Mouse (Mus musculus) heart, embryonic 12.5 days (tissue): ENCODE measurements around the gene Drd1. TPM values are rescaled to one million over a fixed set of nuclear protein-coding genes. Genes with fewer than 3 reads are reported as not detected.

ENCODE experiments used
- ATAC-seq: fragments of 200-750 bp; cut with Nextera tagmentation; 2 replicates; pipeline ENCODE4 v1.8.0; 2017; ENCODE audit warnings: moderate TSS enrichment, moderate library complexity; ENCODE audit not compliant: insufficient number of reproducible peaks, low FRiP score
- H3K27ac ChIP-seq: fragments of 300-500 bp; sonication (generic); 2 replicates; pipeline ENCODE4 v1.5.1; 2016; ENCODE audit warnings: mild to moderate bottlenecking, moderate library complexity; ENCODE audit not compliant: poor library complexity, severe bottlenecking
- H3K27me3 ChIP-seq: fragments of 300-500 bp; sonication (generic); replicated peaks from 2 replicates; pipeline ENCODE4 v1.6.1; 2016; ENCODE audit warnings: mild to moderate bottlenecking, moderate library complexity
- H3K36me3 ChIP-seq: fragments of 300-500 bp; sonication (generic); 2 replicates; pipeline ENCODE4 v1.6.1; 2016; ENCODE audit warnings: mild to moderate bottlenecking, moderate library complexity
- H3K4me1 ChIP-seq: fragments of 300-500 bp; sonication (generic); replicated peaks from 2 replicates; pipeline ENCODE4 v1.6.1; 2016; ENCODE audit warnings: mild to moderate bottlenecking
- H3K4me2 ChIP-seq: fragments of 300-500 bp; sonication (generic); 2 replicates; pipeline ENCODE4 v1.6.1; 2016; ENCODE audit warnings: mild to moderate bottlenecking, moderate library complexity
- H3K4me3 ChIP-seq: fragments of 300-500 bp; sonication (generic); 2 replicates; pipeline ENCODE4 v1.5.1; 2016; ENCODE audit warnings: mild to moderate bottlenecking
- H3K9ac ChIP-seq: fragments of 300-500 bp; sonication (generic); 2 replicates; pipeline ENCODE4 v1.6.1; 2016; ENCODE audit warnings: mild to moderate bottlenecking, moderate library complexity
- H3K9me3 ChIP-seq: fragments of 300-500 bp; sonication (generic); replicated peaks from 2 replicates; pipeline ENCODE4 v1.6.1; 2016; ENCODE audit warnings: mild to moderate bottlenecking, moderate library complexity
- WGBS: fragments of 180-500 bp; shearing (Covaris S2); methylation state at CpG from one replicate; pipeline ENCODE4 v1.1.7; 2016; 5-methylcytosine and 5-hydroxymethylcytosine counted together
- polyA plus RNA-seq: library from polyadenylated mRNA; unstranded; fragments of >200 nt; fragmentation: Nextera tagmentation; extraction: Ambion mirVana; gene quantifications from 2 replicates; pipeline ENCODE4 v1.2.1, GENCODE M21; 2016

Drd1 gene
- polyA plus RNA-seq, result 0.12 TPM in 1 of 2 replicates, not detected in the other

GRCm38 (mm10) chr13:54055448-54055861 is at the start of gene Drd1:
TSS of gene Drd1 (minus strand) at chr13:54055705.
- Histone ChIP-seq H3K4me3 (peak within 1 kb of the TSS; percentile 50), H3K4me2 (peak within 1 kb of the TSS; percentile 88), H3K4me1 (peaks cover 6% of the 10 kb centered on the region; the same call in 1 of the 2 replicates), H3K9ac (peak within 1 kb of the TSS; percentile 69), H3K27ac (no peak within 1 kb of the TSS), H3K27me3 (peaks cover 40% of the 10 kb centered on the region), H3K36me3 (no peaks in the 10 kb centered on the region), H3K9me3 (no peaks in the 10 kb centered on the region)
- 1% methylated on average over 31 of the region's 31 CpGs for WGBS
- ATAC-seq, result peak; percentile 53

DNA sequence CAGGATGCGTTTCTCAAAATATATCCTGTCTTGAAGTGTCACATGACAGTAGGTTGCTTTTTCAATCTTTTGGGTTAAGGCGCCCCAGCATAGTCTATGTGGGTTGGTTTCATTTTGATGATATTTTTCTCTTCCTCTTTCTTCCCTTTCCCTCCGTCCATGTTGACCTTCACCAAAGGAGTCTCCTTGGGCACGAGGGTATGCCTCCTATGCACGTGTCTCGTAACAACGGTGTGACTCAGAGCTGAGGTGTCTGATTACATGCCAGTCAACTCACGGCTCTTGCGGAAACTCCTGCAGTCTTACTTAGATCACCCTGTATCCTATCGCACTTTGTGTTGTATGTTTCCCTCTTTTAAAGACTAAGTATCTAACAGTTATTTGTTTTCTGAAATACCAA is 48.4 kb upstream of the Drd1 start:
- Histone ChIP-seq H3K27ac (no peak overlapping the region), H3K36me3 (peaks cover 45% of the 10 kb centered on the region), H3K4me1 (peaks cover 14% of the 10 kb centered on the region), H3K9me3 (no peaks in the 10 kb centered on the region), H3K4me3 (no peak overlapping the region), H3K4me2 (no peak overlapping the region), H3K27me3 (no peaks in the 10 kb centered on the region), H3K9ac (no peak overlapping the region)
- ATAC-seq, result no peak
- 61% methylated on average over 10 of the region's 10 CpGs for WGBS

DNA sequence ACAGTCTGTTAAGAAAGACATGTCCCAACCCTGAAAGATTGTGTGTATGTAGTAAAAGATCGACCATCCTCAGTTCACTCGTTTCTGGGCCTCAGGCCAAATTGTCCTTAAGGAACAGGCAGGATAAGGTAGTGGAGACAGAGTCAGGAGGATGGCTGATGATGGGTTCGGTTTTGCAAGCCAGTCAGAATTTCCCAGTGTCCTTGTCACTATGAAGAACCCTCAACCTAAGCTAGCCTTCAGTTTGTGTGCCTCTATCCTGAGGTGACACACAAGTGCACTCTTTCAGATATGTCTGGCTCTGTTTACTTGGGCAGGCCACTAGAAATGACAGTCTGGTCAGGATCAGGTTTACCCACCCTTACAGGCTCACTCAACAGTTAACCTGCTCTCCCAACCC is 47.8 kb upstream of the Drd1 start:
- 82% methylated on average over 3 of the region's 3 CpGs for WGBS
- Histone ChIP-seq H3K36me3 (peaks cover 47% of the 10 kb centered on the region), H3K9ac (no peak overlapping the region)

GRCm38 (mm10) chr13:54102061-54102460 is 46.6 kb upstream of the Drd1 start:
- ATAC-seq, result no peak
- no peak overlapping the region for H3K4me2 ChIP-seq
- no peaks in the 10 kb centered on the region for H3K27me3 ChIP-seq
- peaks cover 14% of the 10 kb centered on the region for H3K4me1 ChIP-seq
- no peak overlapping the region for H3K9ac ChIP-seq
- WGBS, result 92% methylated on average over 3 of the region's 3 CpGs
- no peaks in the 10 kb centered on the region for H3K9me3 ChIP-seq
- H3K36me3 ChIP-seq, result peaks cover 49% of the 10 kb centered on the region
- H3K4me3 ChIP-seq, result no peak overlapping the region
- no peak overlapping the region for H3K27ac ChIP-seq

More for the DNA sequence above, 47.8 kb upstream of the Drd1 start:
- ATAC-seq, result no peak
- Histone ChIP-seq H3K9me3 (no peaks in the 10 kb centered on the region), H3K27ac (no peak overlapping the region), H3K27me3 (no peaks in the 10 kb centered on the region), H3K4me3 (no peak overlapping the region), H3K4me1 (peaks cover 14% of the 10 kb centered on the region), H3K4me2 (no peak overlapping the region)

DNA sequence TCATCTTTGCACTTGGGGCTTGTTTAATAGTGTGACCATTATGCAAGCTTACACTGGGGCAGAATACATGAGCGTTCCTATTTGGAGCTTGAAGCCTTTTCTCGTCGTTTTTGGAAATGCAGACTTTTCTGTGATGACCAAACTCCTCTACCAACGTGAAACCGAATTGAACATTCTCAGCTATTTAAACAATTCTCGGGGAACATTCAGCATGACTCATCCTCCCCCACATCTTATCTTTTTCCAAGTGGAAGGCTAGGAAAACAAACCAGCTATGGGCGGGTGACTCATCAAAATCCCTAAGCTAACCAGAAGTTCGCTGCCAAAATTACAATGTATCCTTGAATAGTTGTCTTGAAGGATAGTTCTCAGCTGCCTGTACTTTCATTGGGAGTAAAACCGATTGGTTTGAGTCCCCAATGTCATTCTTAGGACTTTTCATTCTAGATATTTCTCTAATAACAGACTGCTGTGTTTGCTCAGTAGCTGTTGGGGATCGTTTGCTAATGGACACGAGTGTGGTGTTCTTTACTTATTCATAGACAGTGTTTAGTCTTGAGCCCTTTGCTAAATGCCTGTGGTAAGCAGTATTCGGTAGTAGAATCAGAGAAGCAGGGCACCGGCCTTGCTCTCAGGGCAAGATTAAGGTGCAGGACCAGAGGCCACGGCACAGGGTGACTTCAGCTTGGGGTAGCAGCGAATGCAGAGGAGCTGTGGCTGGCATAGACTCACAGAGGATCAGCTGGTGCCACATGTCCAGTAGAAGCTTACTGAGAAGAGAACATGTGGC is 45.7 kb upstream of the Drd1 start:
- Histone ChIP-seq H3K4me3 (no peak overlapping the region), H3K4me2 (no peak overlapping the region), H3K36me3 (peaks cover 45% of the 10 kb centered on the region), H3K9ac (no peak overlapping the region), H3K9me3 (no peaks in the 10 kb centered on the region), H3K27me3 (no peaks in the 10 kb centered on the region), H3K27ac (no peak overlapping the region), H3K4me1 (peaks cover 14% of the 10 kb centered on the region)
- WGBS, result 57% methylated on average over 15 of the region's 15 CpGs
- no peak for ATAC-seq

DNA sequence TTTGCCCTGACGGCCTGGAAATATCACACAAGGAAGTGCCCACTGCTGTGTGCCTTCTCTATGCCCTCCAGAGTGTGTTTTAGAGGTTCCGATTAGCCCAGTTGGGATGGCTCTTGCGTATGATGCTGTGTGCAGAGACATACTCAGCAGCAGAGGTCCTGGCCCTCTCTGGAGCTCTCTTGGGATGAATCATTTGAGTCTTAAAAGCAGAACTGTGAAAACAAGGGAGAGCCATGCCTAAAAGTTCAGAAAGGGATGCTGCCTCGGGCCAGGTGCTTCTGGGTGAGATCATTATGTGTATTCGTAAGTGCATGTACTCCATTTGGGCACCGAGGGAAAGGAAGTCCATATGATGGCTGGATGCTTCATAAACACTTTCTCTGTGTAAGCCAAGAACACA is 42.3 kb upstream of the Drd1 start:
- Histone ChIP-seq H3K4me1 (peaks cover 20% of the 10 kb centered on the region), H3K36me3 (peaks cover 65% of the 10 kb centered on the region), H3K4me3 (no peak overlapping the region), H3K27me3 (no peaks in the 10 kb centered on the region), H3K9ac (no peak overlapping the region), H3K9me3 (no peaks in the 10 kb centered on the region), H3K4me2 (no peak overlapping the region), H3K27ac (no peak overlapping the region)
- 89% methylated on average over 6 of the region's 6 CpGs for WGBS
- no peak for ATAC-seq

- Histone ChIP-seq H3K4me3 (no peak overlapping the region), H3K4me2 (no peak overlapping the region), H3K9me3 (no peaks in the 10 kb centered on the region), H3K27ac (no peak overlapping the region), H3K9ac (no peak overlapping the region), H3K36me3 (peaks cover 67% of the 10 kb centered on the region), H3K27me3 (no peaks in the 10 kb centered on the region), H3K4me1 (peaks cover 20% of the 10 kb centered on the region)
- ATAC-seq, result no peak
- WGBS, result 96% methylated on average over 4 of the region's 4 CpGs
These were observed 41.7 kb upstream of the Drd1 start for GRCm38 (mm10) chr13:54097227-54097626.

DNA sequence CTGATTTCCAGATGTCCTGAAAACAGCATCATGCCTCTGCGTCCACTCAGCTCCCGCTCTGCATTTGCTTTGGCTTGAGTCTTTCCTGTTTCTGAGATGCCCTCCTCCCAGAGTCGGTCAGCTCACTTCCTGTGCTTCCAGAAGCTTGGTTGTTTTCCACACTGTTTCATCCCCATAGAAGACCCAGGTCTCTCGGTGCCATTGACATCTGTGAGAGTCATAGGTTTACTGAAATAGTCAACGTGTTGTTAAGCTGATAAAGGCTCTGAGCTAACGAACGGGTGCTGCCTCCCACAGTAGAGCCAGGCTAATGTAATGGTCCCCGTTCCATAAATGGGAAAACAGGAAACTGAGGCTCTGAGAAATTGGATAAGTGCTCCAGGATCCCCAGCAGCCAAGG is 40.2 kb upstream of the Drd1 start:
- Histone ChIP-seq H3K4me2 (no peak overlapping the region), H3K36me3 (peaks cover 76% of the 10 kb centered on the region), H3K27me3 (no peaks in the 10 kb centered on the region), H3K27ac (no peak overlapping the region), H3K9ac (no peak overlapping the region), H3K4me3 (no peak overlapping the region), H3K9me3 (no peaks in the 10 kb centered on the region), H3K4me1 (peaks cover 10% of the 10 kb centered on the region)
- 62% methylated on average over 8 of the region's 8 CpGs for WGBS
- no peak for ATAC-seq

GRCm38 (mm10) chr13:54094963-54095362 is 39.5 kb upstream of the Drd1 start:
- no peak overlapping the region for H3K4me3 ChIP-seq
- ATAC-seq, result no peak
- no peaks in the 10 kb centered on the region for H3K9me3 ChIP-seq
- no peaks in the 10 kb centered on the region for H3K27me3 ChIP-seq
- H3K9ac ChIP-seq, result no peak overlapping the region
- WGBS, result 59% methylated on average over 6 of the region's 6 CpGs
- no peak overlapping the region for H3K4me2 ChIP-seq
- H3K4me1 ChIP-seq, result peaks cover 6% of the 10 kb centered on the region; the same call in 1 of the 2 replicates
- H3K36me3 ChIP-seq, result peaks cover 72% of the 10 kb centered on the region
- no peak overlapping the region for H3K27ac ChIP-seq

DNA sequence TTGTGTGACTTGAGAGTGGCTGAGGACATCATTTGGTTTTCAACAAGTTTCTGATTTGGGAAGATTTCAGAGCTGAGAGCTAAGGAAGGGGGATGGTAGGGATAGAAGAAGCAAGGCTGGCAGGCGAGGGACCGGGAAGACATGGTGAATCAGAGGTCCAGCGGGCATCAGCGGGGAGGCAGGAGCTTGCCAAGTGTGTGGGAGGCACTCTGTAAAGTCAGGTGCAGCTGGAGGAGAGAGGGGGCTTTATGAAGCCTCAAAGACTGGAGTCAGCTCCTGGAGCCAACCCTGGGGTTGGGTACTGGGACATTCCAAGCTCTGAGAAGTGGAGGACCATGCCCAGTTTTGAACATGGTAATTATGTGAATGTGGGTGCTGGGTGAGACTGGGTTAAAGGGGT is 38.8 kb upstream of the Drd1 start:
- WGBS, result 89% methylated on average over 4 of the region's 4 CpGs
- H3K4me1 ChIP-seq, result peaks cover 6% of the 10 kb centered on the region; the same call in 1 of the 2 replicates
- H3K27ac ChIP-seq, result no peak overlapping the region
- H3K9me3 ChIP-seq, result peaks cover 3% of the 10 kb centered on the region; the same call in 1 of the 2 replicates
- H3K4me3 ChIP-seq, result no peak overlapping the region
- no peaks in the 10 kb centered on the region for H3K27me3 ChIP-seq
- no peak for ATAC-seq
- no peak overlapping the region for H3K4me2 ChIP-seq
- H3K9ac ChIP-seq, result no peak overlapping the region
- H3K36me3 ChIP-seq, result peaks cover 77% of the 10 kb centered on the region

GRCm38 (mm10) chr13:54091719-54092118 is 36.2 kb upstream of the Drd1 start:
- Histone ChIP-seq H3K4me3 (no peak overlapping the region), H3K9ac (no peak overlapping the region), H3K4me1 (peaks cover 6% of the 10 kb centered on the region; the same call in 1 of the 2 replicates), H3K9me3 (peaks cover 3% of the 10 kb centered on the region; the same call in 1 of the 2 replicates), H3K36me3 (peaks cover 83% of the 10 kb centered on the region), H3K27ac (no peak overlapping the region), H3K4me2 (no peak overlapping the region), H3K27me3 (no peaks in the 10 kb centered on the region)
- ATAC-seq, result no peak
- WGBS, result 62% methylated on average over 6 of the region's 6 CpGs
